Mouse (Mus musculus) thymus, postnatal 25 days (tissue): ENCODE measurements around the gene Btbd7.

ENCODE experiments used
- DNase-seq: peaks from one replicate; pipeline ENCODE4 v3.0.0; 2022

Btbd7 gene

GRCm38 (mm10) chr12:102878031-102878823 is at the start of gene Btbd7:
TSS of gene Btbd7 (minus strand) at chr12:102878471.
- DNase-seq, result peak; percentile 97

GRCm38 (mm10) chr12:102916073-102916472 is 37.8 kb upstream of the Btbd7 start:
- no peak for DNase-seq

DNA sequence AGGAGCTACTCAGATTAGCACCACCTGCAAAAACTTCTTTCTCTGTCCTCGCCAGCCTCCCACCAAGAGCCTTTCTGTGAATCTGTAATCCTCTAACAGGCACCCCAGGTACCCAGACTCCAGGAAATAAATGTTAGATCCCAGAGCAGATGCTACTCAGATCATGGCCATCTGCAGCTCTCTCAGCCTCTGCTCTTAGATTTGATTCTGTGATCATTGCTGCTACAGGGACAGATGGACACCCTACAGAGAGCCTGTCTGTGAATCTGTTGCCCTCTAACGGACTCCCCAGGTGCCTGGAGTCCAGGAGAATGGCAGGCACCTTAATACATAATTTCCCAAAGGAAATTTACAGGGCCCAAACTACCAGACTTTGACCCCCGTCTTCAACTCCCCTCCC is 29.9 kb upstream of the Btbd7 start:
- no peak for DNase-seq

DNA sequence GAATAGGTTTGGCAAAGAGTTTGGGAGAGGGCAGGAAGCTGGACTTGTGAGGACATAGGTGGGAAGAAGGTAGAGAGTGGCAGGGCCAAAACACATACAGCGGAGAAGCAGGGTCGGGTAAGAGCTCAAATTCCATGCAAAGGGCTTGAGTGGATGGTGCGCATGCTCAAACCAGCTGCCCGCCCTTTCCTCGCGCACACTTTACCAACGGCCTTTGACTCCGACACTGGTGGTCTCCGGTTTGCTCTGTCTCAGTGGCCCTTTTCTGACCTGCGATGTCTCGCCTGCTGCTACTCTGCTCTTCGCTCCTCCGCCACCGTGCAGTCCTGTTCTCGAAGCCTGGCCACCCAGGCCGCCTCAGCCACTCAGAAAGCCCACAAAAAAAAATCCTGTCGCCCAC is 20.8 kb upstream of the Btbd7 start, which contains the start of gene Cox8c:
Cox8c (plus strand) TSS at position 226 of the 400 bp plus-strand sequence.
- no peak for DNase-seq

- no peak for DNase-seq
These were observed 10.3 kb upstream of the Btbd7 start for GRCm38 (mm10) chr12:102888568-102888967.

DNA sequence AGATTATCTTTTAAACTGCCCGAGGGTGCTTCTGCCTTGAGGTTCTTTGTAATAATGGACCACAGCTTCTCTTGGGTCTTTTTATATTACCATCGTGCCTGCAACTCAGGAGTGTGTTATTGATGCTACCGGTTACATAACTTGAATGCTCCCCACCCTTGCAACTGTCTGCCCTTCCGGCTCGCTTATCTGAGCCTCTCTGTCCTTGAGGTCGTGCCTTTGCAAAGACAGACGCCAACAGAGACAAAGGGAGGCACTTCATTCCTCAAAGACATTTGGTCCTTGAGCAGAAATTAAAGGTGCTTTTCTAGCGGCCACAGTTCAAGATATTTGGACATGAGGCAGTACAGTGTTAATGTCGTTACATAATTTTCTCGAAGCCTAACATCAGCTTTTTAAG is 9.1 kb upstream of the Btbd7 start:
- no peak for DNase-seq

DNA sequence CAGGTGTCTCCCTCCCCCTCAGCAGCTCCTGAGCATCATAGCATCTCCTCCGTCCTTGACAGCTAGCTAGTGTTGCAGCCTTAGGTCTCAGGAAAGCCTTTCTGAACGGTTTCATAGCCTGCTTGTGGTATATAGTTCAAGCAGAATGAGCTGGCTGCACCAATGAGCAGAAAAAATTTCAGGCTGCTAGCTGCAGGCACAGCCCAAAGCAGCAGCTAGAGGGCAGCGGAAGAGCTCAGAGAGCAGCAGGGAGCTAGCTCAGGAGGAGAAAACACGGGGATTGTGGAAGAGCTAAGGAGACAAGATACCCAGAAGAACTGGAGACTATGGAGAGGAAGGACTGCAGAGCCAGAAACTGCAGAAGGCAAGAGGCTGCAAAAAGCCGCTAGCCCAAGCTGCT is 7.5 kb upstream of the Btbd7 start:
- DNase-seq, result peak; percentile 35

- DNase-seq, result no peak
These were observed 630 bp upstream of the Btbd7 start for GRCm38 (mm10) chr12:102878901-102879300.

DNA sequence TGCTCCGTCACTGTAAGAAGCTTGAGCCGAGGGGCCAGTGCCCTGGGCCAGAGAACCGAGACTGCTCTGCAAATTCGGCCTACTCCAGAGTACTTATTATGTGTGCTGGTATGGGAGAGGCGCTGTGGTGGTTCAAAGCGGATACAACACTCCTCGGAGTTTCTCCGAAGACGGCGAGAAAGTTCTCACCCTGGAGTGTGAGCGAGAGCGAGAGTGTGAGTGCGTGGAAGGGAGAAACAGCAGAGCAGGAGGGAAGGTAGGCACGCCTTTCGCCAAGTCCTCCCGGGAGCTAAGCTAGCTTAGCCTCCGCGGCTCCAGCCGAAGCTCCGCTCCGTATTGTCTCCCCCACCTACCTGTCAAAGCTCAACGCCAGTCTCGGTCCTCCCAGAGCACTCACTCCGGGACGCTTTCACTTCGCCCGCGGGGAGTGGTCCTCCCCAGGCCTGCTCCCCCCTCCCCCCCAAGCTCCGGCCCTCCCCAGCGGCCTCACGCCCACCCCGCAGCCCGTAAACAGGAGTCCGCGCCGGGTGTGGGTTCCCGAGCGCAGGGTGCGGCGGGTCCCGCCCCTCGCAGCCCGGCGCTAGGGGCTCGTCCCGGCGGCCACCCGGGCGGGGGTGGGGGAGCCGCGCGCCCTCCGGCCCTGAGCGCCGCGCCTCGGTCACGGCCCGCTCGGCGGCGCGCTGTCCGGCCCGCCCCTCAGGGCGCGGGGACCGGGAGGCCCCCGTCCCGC is 805 bp downstream of the Btbd7 start:
- peak; percentile 64 for DNase-seq

- DNase-seq, result no peak
These were observed 7.7 kb downstream of the Btbd7 start for GRCm38 (mm10) chr12:102870527-102870926.

GRCm38 (mm10) chr12:102869802-102870201 is 8.5 kb downstream of the Btbd7 start:
- DNase-seq, result no peak

DNA sequence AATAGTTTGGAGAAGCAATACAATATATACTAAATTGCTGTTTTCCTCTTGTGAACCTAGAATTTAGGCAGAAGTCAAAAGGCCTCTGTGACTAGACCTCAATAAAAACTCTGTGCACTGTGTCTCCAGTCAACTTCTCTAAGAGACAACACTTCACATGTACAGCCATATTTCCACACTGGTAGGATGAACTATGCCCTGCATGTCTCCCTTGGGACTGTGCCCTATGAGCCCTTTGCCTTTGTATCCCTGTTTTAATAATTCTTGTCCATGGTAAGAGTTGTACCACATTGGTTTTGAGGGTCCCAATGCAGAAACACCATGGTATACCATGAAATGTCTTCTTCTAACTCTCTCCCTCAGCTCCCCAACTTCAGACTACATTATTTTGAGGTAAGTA is 17.5 kb downstream of the Btbd7 start:
- no peak for DNase-seq

GRCm38 (mm10) chr12:102838271-102838670 is 40.0 kb downstream of the Btbd7 start:
- DNase-seq, result no peak

GRCm38 (mm10) chr12:102832746-102833300 is 45.4 kb downstream of the Btbd7 start:
- no peak for DNase-seq

- no peak for DNase-seq
These were observed 46.4 kb downstream of the Btbd7 start for GRCm38 (mm10) chr12:102831888-102832287.

DNA sequence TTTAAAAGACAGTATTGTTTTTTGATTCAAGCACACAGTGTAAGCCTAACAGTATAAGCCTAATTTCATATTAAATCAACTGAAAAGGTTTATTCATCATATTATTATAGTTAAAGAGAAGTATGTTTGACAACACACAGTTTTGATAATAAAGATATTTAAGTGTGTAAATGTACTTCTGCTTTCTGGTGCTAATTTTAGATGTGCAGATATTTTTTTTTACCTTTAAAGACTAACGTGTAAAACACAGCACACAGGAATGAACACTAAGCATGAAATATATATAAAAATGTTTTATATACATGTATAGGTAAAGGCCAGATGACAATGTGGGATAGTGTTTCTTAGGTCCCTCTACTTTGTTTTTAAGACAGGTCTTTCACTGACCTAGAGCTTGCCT is 51.2 kb downstream of the Btbd7 start:
- no peak for DNase-seq

- DNase-seq, result no peak
These were observed 51.9 kb downstream of the Btbd7 start for GRCm38 (mm10) chr12:102826399-102826798.

GRCm38 (mm10) chr12:102814858-102815257 is 63.4 kb downstream of the Btbd7 start:
- DNase-seq, result no peak

DNA sequence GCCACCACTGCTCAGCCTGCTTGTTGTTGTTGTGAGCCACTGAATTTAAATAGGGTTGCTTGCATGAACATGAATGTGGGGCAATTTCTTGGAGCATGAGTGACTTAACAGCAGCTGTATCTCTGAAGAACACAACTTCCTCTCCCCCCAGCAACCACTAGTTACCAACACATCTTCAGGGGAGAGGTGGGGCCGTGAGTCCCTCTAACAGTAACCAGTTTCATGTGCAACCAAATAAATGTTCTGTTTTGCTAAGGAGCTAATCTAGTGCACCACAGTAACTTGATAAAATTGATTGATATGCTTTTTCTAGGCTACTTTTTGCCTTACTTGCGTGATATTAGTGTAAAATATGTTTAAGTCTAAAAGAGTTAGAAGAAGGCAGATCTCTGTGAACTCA is 78.7 kb downstream of the Btbd7 start:
- no peak for DNase-seq

DNA sequence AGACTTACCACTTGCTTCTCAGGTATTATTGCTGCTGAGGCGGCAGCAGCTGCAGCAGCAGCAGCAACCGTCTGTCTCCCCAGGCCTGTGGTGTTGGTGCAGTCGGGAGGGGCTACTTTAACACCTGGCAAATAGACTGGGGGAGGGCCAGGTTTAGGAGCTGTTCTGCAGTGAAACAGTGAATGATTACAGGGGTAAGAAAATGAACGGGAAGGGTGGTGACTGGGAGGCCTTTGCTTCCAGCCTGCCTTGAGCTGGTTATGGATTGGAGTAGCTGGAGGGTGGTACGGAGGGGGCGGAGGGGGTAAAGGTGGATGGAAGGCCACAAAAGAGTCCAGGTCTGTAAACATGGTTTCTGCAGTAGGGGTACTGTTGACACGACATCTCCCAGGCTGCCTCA is 90.3 kb downstream of the Btbd7 start:
- peak; percentile 74 for DNase-seq

DNA sequence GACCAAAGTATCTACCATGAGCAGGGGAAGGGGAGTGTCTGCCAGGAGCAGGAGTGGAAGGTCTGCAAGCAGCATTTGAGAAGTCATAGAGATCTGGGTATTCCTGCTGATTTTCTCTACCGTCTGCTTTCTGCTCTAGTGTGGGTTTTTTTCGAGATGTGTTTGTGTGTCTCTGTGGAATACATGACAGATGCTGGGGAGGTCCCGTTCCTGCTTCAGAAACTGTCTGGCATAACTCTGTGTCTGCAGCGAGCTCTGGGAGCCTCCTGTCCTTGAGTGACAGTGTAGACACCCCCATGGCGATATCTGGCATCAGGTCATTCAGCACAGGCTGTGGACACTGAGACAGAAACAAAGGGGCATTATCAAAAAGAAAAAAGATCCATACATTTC is 92.7 kb downstream of the Btbd7 start:
- DNase-seq, result no peak

GRCm38 (mm10) chr12:102784899-102785592 is 93.2 kb downstream of the Btbd7 start:
- DNase-seq, result no peak

GRCm38 (mm10) chr12:102782841-102783240 is 95.4 kb downstream of the Btbd7 start:
- DNase-seq, result peak; percentile 45
